Mouse (Mus musculus) left cerebral cortex, adult 2 months (tissue): ENCODE results near the gene Ninl. TPM values are rescaled to one million over a fixed set of nuclear protein-coding genes. Genes with fewer than 3 reads are reported as not detected.
"Not testable (repeated sequence)": the region's sequence is repeated elsewhere in the genome, so short reads cannot be mapped to it uniquely, and the experiment has no call there.

Source experiments
- DNase-seq, 2 experiments: peaks; one replicate each; pipeline ENCODE4 v3.0.0; 2021 to 2022; ENCODE audit warnings: low spot score in 2 of 2, mixed read lengths in 1 of 2; ENCODE audit errors: extremely low spot score in 1 of 2
- H3K27ac ChIP-seq: fragments of 200-600 bp; 2 replicates; pipeline ENCODE4 v1.8.1; 2022
- H3K4me3 ChIP-seq: fragments of 200-600 bp; 2 replicates; pipeline ENCODE4 v1.8.1; 2022
- CTCF ChIP-seq: fragments of 200-600 bp; IDR thresholded peaks from 2 replicates; pipeline ENCODE4 v1.8.1; 2022; ENCODE audit warnings: antibody characterized with exemption, mild to moderate bottlenecking, moderate library complexity
- intact Hi-C: fragments of 180-260 bp; cut with DNase I; formaldehyde crosslinking; loops from one replicate; pipeline ENCODE4 v1.15.1; 2025
- total RNA-seq, 2 experiments: library from RNA; stranded (reverse); gene quantifications; 2 replicates each; pipeline ENCODE4 v1.2.3; 2021

Gene Ninl
- total RNA-seq, 2 experiments from 2014 or later = 6.4 to 6.5 TPM

GRCm38 (mm10) chr2:150914781-150915515, 124.2 kb downstream of the Ninl start:
- TF ChIP-seq CTCF = no peak
- H3K4me3 ChIP-seq = no peak overlapping the region
- H3K27ac ChIP-seq = no peak overlapping the region
- no peak for DNase-seq
- intact Hi-C loops = no loop called here

- TF ChIP-seq CTCF = no peak
- intact Hi-C loops = no loop called here
- Histone ChIP-seq H3K4me3 (peak overlapping the region; percentile 84; the same call in 1 of the 2 replicates), H3K27ac (no peak overlapping the region)
- DNase-seq = no peak
Observed at GRCm38 (mm10) chr2:150910295-150910881, 128.8 kb downstream of the Ninl start.

- Histone ChIP-seq H3K4me3 (peak overlapping the region; percentile 84), H3K27ac (no peak overlapping the region; the same call in 1 of the 2 replicates)
- DNase-seq = peak; percentile 82 to 84
- TF ChIP-seq CTCF = no peak
- intact Hi-C loops = loop anchor here (2.0 to 5.0 kb wide), 3 partner anchors 162 to 301 kb away; partner anchors contain the start of genes Apmap and Entpd6
Observed at GRCm38 (mm10) chr2:150909429-150910039, 129.6 kb downstream of the Ninl start.

- intact Hi-C loops = loop anchor here (2.0 to 5.0 kb wide), 3 partner anchors 162 to 300 kb away; partner anchors contain the start of genes Apmap and Entpd6
- not testable (repeated sequence) for H3K27ac ChIP-seq, DNase-seq
- H3K4me3 ChIP-seq = peak overlapping the region; percentile 84
- peak; percentile 22 for TF ChIP-seq CTCF
Observed at GRCm38 (mm10) chr2:150908881-150909280, 130.3 kb downstream of the Ninl start.

- intact Hi-C loops = loop anchor here (2.0 to 5.0 kb wide), 4 partner anchors 60 to 228 kb away; partner anchors contain the start of gene Entpd6
- no peak; the same call in 1 of the 2 replicates for TF ChIP-seq CTCF
- peak within 1 kb of the TSS; percentile 90 for H3K4me3 ChIP-seq
- DNase-seq = no peak
- peak within 1 kb of the TSS; percentile 91 for H3K27ac ChIP-seq
Observed at GRCm38 (mm10) chr2:150904936-150905450, 134.2 kb downstream of the Ninl start, which contains the start of gene Gins1. Gins1 (plus strand) TSS chr2:150905400.

- H3K4me3 ChIP-seq = peak within 1 kb of the TSS; percentile 90
- H3K27ac ChIP-seq = peak within 1 kb of the TSS; percentile 91
- intact Hi-C loops = loop anchor here (2.0 to 5.0 kb wide), 2 partner anchors 60 to 98 kb away; no protein-coding TSS in a partner anchor
- DNase-seq = peak; percentile 97 to 98
- no peak for TF ChIP-seq CTCF
Observed at GRCm38 (mm10) chr2:150904272-150904935, 134.8 kb downstream of the Ninl start, which contains the start of gene Abhd12. Abhd12 (minus strand) TSS chr2:150904741.

- TF ChIP-seq CTCF = no peak
- peak overlapping the region; percentile 90 for H3K4me3 ChIP-seq
- DNase-seq = no peak
- H3K27ac ChIP-seq = no peak overlapping the region
- intact Hi-C loops = loop anchor here (5.0 kb wide), 1 partner anchor 100 kb away; no protein-coding TSS in a partner anchor
Observed at GRCm38 (mm10) chr2:150902347-150902746, 136.8 kb downstream of the Ninl start.

- DNase-seq = no peak
- intact Hi-C loops = loop anchor here (5.0 kb wide), 1 partner anchor 102 kb away; no protein-coding TSS in a partner anchor
- no peak for TF ChIP-seq CTCF
- Histone ChIP-seq H3K27ac (no peak overlapping the region), H3K4me3 (no peak overlapping the region)
Observed at GRCm38 (mm10) chr2:150900341-150900740, 138.8 kb downstream of the Ninl start.

GRCm38 (mm10) chr2:150895691-150896252, 143.4 kb downstream of the Ninl start:
- Histone ChIP-seq H3K4me3 (no peak overlapping the region), H3K27ac (no peak overlapping the region)
- no peak for DNase-seq
- TF ChIP-seq CTCF = no peak
- intact Hi-C loops = no loop called here

GRCm38 (mm10) chr2:150894617-150895267, 144.4 kb downstream of the Ninl start:
- no peak for TF ChIP-seq CTCF
- no peak for DNase-seq
- intact Hi-C loops = no loop called here
- H3K4me3 ChIP-seq = no peak overlapping the region
- no peak overlapping the region for H3K27ac ChIP-seq

- no peak overlapping the region for H3K4me3 ChIP-seq
- H3K27ac ChIP-seq = no peak overlapping the region
- intact Hi-C loops = no loop called here
- no peak for DNase-seq
- no peak for TF ChIP-seq CTCF
Observed at GRCm38 (mm10) chr2:150887370-150887769, 151.8 kb downstream of the Ninl start.
